Mouse (Mus musculus) mesoderm, embryonic 11.5 days (tissue): Measurements from ENCODE around the gene Ppara.

Experiments used
- DNase-seq: peaks from one replicate; pipeline ENCODE4 v3.0.0-alpha.2; 2012; ENCODE audit warnings: low read depth, low spot score

Gene Ppara

GRCm38 (mm10) chr15:85845071-85845470, 110.3 kb downstream of the Ppara start:
- no peak for DNase-seq

DNA sequence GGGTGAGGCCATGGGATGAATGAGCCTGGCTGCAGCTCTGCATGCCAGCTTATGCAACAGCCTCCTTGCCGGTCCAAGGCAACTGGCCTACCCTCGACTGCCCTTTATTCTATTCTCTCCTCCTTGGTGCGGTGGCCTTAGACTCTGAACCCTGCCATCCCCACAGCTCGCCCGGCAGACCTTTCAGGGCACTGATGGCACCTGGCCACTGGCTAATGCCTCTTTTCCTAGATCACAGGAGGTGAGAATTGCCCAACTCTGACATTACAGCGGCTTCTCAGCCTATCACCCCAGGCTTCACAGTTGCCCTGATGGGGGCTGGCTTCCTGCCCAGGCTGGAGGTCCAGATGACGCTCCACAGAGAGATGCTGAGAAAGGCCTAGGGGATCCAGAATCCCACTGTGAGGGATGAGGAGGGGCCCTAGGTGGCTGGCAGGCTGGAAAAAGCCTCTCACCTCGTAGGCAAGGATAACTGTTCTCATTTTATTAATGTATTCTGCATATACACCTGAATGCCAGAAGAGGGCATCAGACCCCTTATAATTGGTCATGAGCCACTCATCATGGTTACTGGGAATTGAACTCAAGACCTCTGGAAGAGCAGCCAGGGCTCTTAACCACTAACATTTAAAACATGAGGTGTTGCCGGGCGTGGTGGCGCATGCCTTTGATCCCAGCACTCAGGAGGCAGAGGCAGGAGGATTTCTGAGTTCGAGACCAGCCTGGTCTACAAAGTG, 117.0 kb downstream of the Ppara start:
- no peak for DNase-seq
